17 mouse cellular contexts compared by ENCODE assay signal in the genomic region with DNA sequence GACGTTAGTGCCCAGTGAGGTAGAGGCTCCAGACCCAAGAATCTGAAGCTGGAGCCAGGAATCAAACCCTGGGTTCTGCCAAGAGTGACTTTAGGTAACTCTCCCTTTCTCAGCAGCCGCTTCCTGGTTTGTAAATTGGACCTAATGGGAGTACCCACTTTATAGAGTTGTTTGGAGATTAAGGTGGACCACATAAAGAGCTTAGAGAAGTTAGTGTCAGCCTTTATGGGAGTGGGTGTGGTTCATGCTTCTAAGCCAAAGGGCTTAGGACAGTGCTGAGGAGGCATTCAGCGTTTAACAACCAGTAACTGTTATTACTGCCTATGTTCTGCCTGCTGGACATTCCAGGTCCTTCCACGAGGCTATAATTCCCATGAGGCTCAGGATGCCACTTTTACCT.
"Had no signal": no experiment of that assay in that cellular context is flagged by ENCODE, and none has a peak within 500 bp of the region (broad histone marks: within the 10 kb centered on the region; RNA-seq: fewer than 3 reads in every experiment).

No protein-coding gene starts in this region.

- H3K9me3 ChIP-seq: limb, embryonic 12.5 days; limb, embryonic 15.5 days; neural tube, embryonic 12.5 days; neural tube, embryonic 15.5 days had no signal

- H3K27me3 ChIP-seq: limb, embryonic 12.5 days; limb, embryonic 15.5 days; neural tube, embryonic 12.5 days; neural tube, embryonic 15.5 days had no signal

- H3K9ac ChIP-seq: limb, embryonic 12.5 days; limb, embryonic 15.5 days; lung, embryonic 14.5 days; neural tube, embryonic 12.5 days; neural tube, embryonic 15.5 days had no signal

- DNase-seq: kidney, adult 8-10 months; left cerebral cortex, postnatal 4 days; lung, embryonic 14.5 days; lung, postnatal 14 days; midbrain, embryonic 14.5 days; right cerebral cortex, adult 18-20 months; right cerebral cortex, postnatal 14 days; right cerebral cortex, postnatal 4 days; thymus, adult 2 months; thymus, postnatal 14 days; thymus, postnatal 4 days had no signal

- H3K4me3 ChIP-seq: limb, embryonic 12.5 days; limb, embryonic 15.5 days; neural tube, embryonic 12.5 days; neural tube, embryonic 15.5 days had no signal

- H3K4me2 ChIP-seq: limb, embryonic 12.5 days; limb, embryonic 15.5 days; liver, embryonic 11.5 days; lung, embryonic 14.5 days; midbrain, embryonic 11.5 days; neural tube, embryonic 12.5 days; neural tube, embryonic 15.5 days had no signal

- H3K36me3 ChIP-seq: limb, embryonic 12.5 days; limb, embryonic 15.5 days; neural tube, embryonic 12.5 days; neural tube, embryonic 15.5 days had no signal

- H3K27ac ChIP-seq: limb, embryonic 12.5 days; limb, embryonic 15.5 days; neural tube, embryonic 12.5 days; neural tube, embryonic 15.5 days had no signal

- H3K4me1 ChIP-seq: neural tube, embryonic 12.5 days; neural tube, embryonic 15.5 days had no signal
